Mouse (Mus musculus) olfactory bulb, adult 2 months (tissue): ENCODE measurements around the gene Ssr2. TPM values are rescaled to one million over a fixed set of nuclear protein-coding genes. Genes with fewer than 3 reads are reported as not detected.
"Not testable (repeated sequence)": the region's sequence is repeated elsewhere in the genome, so short reads cannot be mapped to it uniquely, and the experiment has no call there.

ENCODE experiments used
- H3K27ac ChIP-seq: fragments of 200-500 bp; 2 replicates; pipeline ENCODE4 v1.5.1; 2012; ENCODE audit warnings: low read depth, low read length; ENCODE audit not compliant: insufficient read depth
- H3K4me1 ChIP-seq: fragments of 200-500 bp; 2 replicates; pipeline ENCODE4 v1.6.1; 2012; ENCODE audit warnings: low read length; ENCODE audit not compliant: control insufficient read depth, insufficient read depth
- H3K4me3 ChIP-seq: fragments of 200-500 bp; 2 replicates; pipeline ENCODE4 v1.5.1; 2012; ENCODE audit warnings: mild to moderate bottlenecking, low read depth, low read length, moderate library complexity; ENCODE audit not compliant: insufficient read depth
- CTCF ChIP-seq: fragments of 200-500 bp; IDR thresholded peaks from 2 replicates; pipeline ENCODE4 v1.5.1; 2012; ENCODE audit warnings: low read depth, mild to moderate bottlenecking, low read length, moderate library complexity; ENCODE audit not compliant: insufficient read depth
- POLR2A ChIP-seq: fragments of 200-500 bp; IDR thresholded peaks from 2 replicates; pipeline ENCODE4 v1.6.1; 2012; ENCODE audit warnings: mild to moderate bottlenecking, low read depth, low read length, moderate library complexity; ENCODE audit not compliant: insufficient read depth
- WGBS: fragments of 180-500 bp; shearing (Covaris S2); methylation state at CpG from one replicate; pipeline ENCODE4 v1.1.7; 2018; 5-methylcytosine and 5-hydroxymethylcytosine counted together
- polyA plus RNA-seq: library from polyadenylated mRNA; stranded (reverse); fragments of >200 nt; gene quantifications from 2 replicates; pipeline ENCODE4 v1.2.4, GENCODE M21; 2012; ENCODE audit warnings: low replicate concordance; ENCODE audit not compliant: missing spikeins, insufficient read depth, insufficient read length

The Ssr2 gene
- polyA plus RNA-seq, 1 experiment = not detected

DNA sequence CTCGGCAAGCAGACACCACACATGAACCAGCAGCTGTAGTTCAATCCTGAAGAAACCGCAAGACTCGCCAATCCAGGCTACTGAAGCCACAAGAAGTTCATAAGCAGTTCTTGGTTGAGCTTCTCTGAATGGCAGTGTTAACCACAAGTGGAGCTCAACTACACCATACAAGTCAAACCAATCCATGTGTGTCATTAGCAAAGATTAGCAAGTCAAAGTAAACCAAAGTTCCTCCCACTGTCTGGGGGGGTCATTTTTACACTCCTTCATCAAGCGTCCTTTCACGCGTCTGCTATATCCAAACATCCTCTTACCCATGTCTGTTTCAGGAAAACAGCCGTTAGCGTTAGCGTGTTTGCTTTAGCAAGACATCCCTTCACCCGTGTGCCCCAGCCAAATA is 5.3 kb upstream of the Ssr2 start:
- no peak overlapping the region for H3K4me3 ChIP-seq
- no peak overlapping the region for H3K27ac ChIP-seq
- WGBS = 93% methylated on average over 10 of the region's 10 CpGs
- no peak for TF ChIP-seq CTCF
- no peak for TF ChIP-seq POLR2A
- no peaks in the 10 kb centered on the region for H3K4me1 ChIP-seq

GRCm38 (mm10) chr3:88571856-88572255 is 3.8 kb upstream of the Ssr2 start:
- Histone ChIP-seq H3K4me3 (no peak overlapping the region), H3K27ac (no peak overlapping the region), H3K4me1 (no peaks in the 10 kb centered on the region)
- no peak for TF ChIP-seq CTCF
- TF ChIP-seq POLR2A = no peak
- WGBS = 77% methylated on average over 1 of the region's 1 CpGs

DNA sequence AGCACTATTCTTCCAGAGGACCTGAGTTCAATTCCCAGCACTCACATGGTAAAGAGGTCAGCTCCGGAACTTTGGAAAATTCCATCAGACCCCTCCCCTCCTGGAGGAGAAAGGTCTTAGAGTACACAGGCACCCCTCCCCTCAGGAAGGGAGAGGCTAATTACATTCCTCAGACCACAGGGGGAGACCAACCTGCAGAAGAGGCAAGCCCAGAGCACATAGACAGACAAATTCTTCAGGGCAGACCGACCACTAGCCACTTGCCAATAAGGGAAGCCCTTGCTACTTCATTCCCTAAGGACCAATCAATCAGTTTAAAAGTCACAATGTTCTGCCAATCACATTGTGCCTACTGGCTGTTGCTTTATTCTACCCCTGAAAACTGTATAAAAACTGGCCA is 2.8 kb upstream of the Ssr2 start:
- TF ChIP-seq POLR2A (no peak), CTCF (no peak)
- Histone ChIP-seq H3K4me3 (no peak overlapping the region), H3K4me1 (no peaks in the 10 kb centered on the region), H3K27ac (no peak overlapping the region)
- WGBS = 80% methylated on average over 2 of the region's 2 CpGs

GRCm38 (mm10) chr3:88573810-88574209 is 1.9 kb upstream of the Ssr2 start:
- TF ChIP-seq POLR2A (no peak), CTCF (no peak)
- H3K27ac ChIP-seq = no peak overlapping the region
- no peaks in the 10 kb centered on the region for H3K4me1 ChIP-seq
- no peak overlapping the region for H3K4me3 ChIP-seq
- WGBS = 86% methylated on average over 2 of the region's 2 CpGs

DNA sequence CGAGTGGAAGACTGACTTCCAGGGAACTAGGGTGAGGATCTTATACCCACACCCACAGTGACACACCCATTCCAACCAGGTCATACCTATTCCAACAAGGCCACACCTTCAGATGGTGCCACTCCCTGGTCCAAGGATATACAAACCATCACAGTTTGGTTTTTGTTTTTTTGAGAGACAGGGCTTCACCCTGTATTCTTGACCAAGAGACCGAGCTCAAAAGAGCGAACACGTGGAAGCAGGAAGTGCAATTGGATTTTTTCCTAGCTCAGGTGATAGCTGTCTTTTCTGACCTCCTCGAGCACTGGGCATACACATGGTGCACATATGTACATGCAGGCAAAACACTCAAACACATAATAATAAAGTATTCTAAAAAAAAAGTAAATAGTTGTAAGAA is 2.2 kb downstream of the Ssr2 start:
- H3K27ac ChIP-seq, H3K4me1 ChIP-seq, H3K4me3 ChIP-seq: not testable (repeated sequence)
- WGBS = 87% methylated on average over 5 of the region's 5 CpGs

DNA sequence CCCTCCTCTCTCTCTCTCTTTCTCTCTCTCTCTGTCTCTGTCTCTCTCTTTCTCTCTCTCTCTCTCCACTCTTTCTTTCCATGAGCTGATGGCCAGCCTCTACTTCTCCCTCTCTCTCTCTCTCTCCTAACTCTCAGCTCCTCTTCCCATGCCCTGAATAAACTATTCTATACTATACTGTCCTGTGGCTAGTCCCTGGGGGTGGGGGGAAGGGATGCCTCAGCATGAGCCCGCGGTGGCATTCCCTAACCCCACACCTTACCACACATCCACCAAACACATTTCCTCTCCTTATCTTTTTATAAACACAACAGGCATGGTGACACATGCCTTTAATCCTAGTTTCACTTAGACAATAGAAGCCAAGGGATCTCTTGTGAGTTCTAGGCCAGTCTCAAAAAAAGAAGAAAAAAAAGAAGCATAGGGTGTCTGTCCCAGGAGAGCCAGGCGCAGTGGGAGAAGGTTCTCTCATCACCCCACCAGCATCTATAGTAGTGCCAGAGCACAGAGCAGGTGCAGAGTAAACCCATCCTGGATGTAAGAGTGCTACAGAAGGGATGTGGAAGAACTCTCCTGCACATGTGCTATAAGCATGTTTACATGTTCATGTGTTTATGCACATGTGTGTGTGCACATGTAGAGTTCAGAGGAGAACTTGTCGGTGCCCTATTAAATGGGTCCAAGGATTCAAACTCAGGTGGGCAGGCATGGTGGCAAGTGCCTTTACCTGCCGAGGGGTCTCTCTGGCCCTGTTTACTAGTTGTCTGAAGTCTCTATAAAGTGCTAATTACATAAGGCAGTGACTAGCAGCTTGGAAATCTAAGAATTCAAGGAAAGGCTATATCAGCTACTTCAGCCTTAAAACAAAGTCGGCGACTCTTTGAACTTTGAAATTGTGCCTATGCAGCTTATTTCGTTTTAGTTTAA is 3.1 kb downstream of the Ssr2 start:
- whole genome bisulfite sequencing = 56% methylated on average over 8 of the region's 8 CpGs
- TF ChIP-seq POLR2A (no peak), CTCF (no peak)
- no peak overlapping the region for H3K27ac ChIP-seq
- H3K4me3 ChIP-seq = no peak overlapping the region
- peaks cover 3% of the 10 kb centered on the region; the same call in 1 of the 2 replicates for H3K4me1 ChIP-seq

- WGBS = under 1% methylated on average over 34 of the region's 34 CpGs
- TF ChIP-seq POLR2A = peak; percentile 71
- no peak for TF ChIP-seq CTCF
- peak overlapping the region; percentile 88 for H3K4me3 ChIP-seq
- no peak overlapping the region for H3K27ac ChIP-seq
- peaks cover 3% of the 10 kb centered on the region; the same call in 1 of the 2 replicates for H3K4me1 ChIP-seq
These were observed 3.9 kb downstream of the Ssr2 start for GRCm38 (mm10) chr3:88579454-88580117.

- 98% methylated on average over 6 of the region's 6 CpGs for WGBS
- H3K4me3 ChIP-seq = no peak overlapping the region
These were observed 10.1 kb downstream of the Ssr2 start for GRCm38 (mm10) chr3:88585769-88586168.

GRCm38 (mm10) chr3:88586640-88587039 is 11.0 kb downstream of the Ssr2 start:
- no peak overlapping the region for H3K4me3 ChIP-seq
- no peak overlapping the region for H3K27ac ChIP-seq
- no peaks in the 10 kb centered on the region for H3K4me1 ChIP-seq
- TF ChIP-seq CTCF = no peak
- no peak for TF ChIP-seq POLR2A
- 97% methylated on average over 5 of the region's 5 CpGs for WGBS

More at GRCm38 (mm10) chr3:88585769-88586168, 10.1 kb downstream of the Ssr2 start:
- H3K4me1 ChIP-seq = peaks cover 2% of the 10 kb centered on the region; the same call in 1 of the 2 replicates
- TF ChIP-seq POLR2A (no peak), CTCF (no peak)
- no peak overlapping the region for H3K27ac ChIP-seq
